Mouse (Mus musculus) lung, adult 2 months (tissue): ENCODE data around the gene Kcnd3. TPM values are rescaled to one million over a fixed set of nuclear protein-coding genes. Genes with fewer than 3 reads are reported as not detected.

ENCODE experiments used
- DNase-seq: peaks from one replicate; pipeline ENCODE4 v3.0.0; 2022
- H3K4me1 ChIP-seq: fragments of 200-500 bp; 2 replicates; pipeline ENCODE4 v1.6.1; 2011; ENCODE audit warnings: low read length; ENCODE audit not compliant: control insufficient read depth, insufficient read depth
- H3K4me3 ChIP-seq: fragments of 200-500 bp; replicated peaks from 2 replicates; pipeline ENCODE3; 2011; ENCODE audit warnings: low read depth, mild to moderate bottlenecking, control low read depth, low read length; ENCODE audit errors: extremely low read depth
- CTCF ChIP-seq: fragments of 200-500 bp; IDR thresholded peaks from 2 replicates; pipeline ENCODE4 v1.5.1; 2011; ENCODE audit warnings: mild to moderate bottlenecking, low read length, control low read depth; ENCODE audit not compliant: insufficient read depth
- POLR2A ChIP-seq: fragments of 200-500 bp; IDR thresholded peaks from 2 replicates; pipeline ENCODE4 v1.6.1; 2011; ENCODE audit warnings: low read depth, mild to moderate bottlenecking, control low read depth, low read length, borderline replicate concordance; ENCODE audit errors: extremely low read depth
- WGBS: fragments of 180-500 bp; shearing (Covaris S2); methylation state at CpG from one replicate; pipeline ENCODE4 v1.1.7; 2018; 5-methylcytosine and 5-hydroxymethylcytosine counted together
- polyA plus RNA-seq: library from polyadenylated mRNA; depleted of rRNA; stranded (reverse); fragments of >200 nt; gene quantifications from 2 replicates; pipeline ENCODE4 v1.2.3, GENCODE M21; 2012

Gene Kcnd3
- polyA plus RNA-seq, 1 experiment: 1.7 TPM

DNA sequence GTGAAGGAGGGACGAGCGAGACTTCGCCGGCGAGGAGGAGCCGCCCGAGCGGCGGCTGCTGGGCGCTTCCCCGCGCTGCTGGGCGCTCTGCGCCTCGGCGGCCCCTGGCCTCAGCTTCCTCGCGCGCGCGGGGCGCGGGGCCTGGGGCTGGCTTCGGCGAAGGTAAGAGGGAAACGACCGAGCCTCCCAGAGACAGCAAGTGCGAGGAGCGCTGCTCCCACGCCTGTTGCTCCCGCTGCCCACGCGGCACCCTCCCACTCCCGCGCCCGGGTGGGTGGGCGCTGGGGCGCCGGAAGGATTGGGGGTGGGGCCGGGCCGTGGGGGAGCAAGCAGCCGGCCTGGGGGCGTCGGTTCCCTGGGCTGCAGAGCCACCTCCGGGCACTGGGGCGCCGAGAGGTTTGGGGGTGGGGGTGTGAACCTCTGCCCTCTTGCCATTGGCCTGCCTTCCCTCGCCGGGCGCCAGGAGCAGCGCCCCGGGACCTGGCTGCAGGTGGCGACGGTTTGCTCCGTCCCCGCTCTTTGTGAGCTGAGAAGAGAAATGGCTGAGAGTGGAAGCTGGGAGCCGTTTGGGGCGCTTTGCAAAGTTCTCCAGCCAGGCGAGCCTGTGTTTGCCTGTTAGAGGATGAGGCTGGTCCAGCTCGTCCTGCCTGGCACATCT is 555 bp downstream of the Kcnd3 start:
- Histone ChIP-seq H3K4me1 (peaks cover 14% of the 10 kb centered on the region), H3K4me3 (peak overlapping the region; percentile 28)
- 1% methylated on average over 56 of the region's 60 CpGs for WGBS
- TF ChIP-seq CTCF: no peak
- TF ChIP-seq POLR2A: no peak
- no peak for DNase-seq

DNA sequence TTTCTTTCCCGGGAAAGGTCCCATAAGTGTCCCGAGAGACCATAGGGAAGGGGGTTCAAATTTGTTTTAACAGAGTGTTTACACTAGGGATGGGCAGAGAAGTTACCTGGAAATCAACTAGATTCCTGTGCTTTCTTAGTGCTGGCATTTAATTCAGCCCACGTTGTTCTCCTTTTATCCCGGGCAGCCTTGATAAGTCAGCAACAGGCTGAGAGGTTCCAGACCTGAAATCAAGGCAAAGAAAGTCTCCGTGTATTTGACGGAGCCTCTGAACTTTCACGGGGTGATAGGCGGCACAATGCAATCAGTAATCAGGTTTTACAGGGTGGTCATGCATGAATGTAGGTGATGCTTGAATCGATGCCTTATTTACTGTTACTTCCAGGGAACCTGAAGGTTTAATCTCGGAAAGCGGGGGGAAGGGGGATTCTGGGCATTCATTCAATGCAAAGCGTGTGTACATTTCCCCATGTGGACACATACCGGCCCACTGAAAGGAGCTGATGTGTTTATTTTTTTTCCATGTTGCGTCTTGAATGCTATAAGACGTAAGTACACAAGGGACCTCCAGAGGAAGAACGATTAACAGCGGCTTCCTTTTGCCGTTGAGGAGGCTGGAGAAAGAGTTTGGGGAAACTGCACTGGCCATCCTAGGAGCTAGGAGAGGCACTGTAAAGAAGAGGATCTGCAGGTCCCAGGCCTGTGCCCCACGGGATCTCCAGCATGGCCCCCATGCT is 1.3 kb downstream of the Kcnd3 start:
- 4% methylated on average over 19 of the region's 19 CpGs for WGBS
- no peak for TF ChIP-seq POLR2A
- no peak for TF ChIP-seq CTCF
- DNase-seq: no peak

DNA sequence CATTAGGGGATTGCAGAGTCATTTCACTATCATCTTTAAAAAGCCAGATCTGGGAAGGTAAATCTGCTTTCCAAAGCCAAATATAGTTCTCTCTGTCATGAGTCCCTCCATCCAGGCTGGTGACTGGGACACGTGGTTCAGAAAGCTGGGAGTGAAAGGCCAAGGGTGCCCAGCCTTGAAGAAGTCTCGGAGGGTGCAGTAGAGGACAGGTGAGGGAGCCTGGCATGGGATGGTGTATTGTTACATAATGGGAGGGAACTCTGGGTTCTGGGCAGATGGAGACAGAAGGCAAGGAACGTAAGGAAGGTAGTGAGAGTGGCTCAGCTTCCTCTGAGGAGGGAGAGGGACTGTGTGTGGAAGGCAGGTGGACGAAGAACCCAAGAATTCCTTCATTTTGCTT is 5.5 kb downstream of the Kcnd3 start:
- WGBS: 73% methylated on average over 4 of the region's 4 CpGs
- Histone ChIP-seq H3K4me1 (peaks cover 4% of the 10 kb centered on the region), H3K4me3 (no peak overlapping the region)
- TF ChIP-seq CTCF (no peak), POLR2A (no peak)
- DNase-seq: no peak

More for the DNA sequence above, 1.3 kb downstream of the Kcnd3 start:
- no peak overlapping the region for H3K4me3 ChIP-seq
- peaks cover 14% of the 10 kb centered on the region for H3K4me1 ChIP-seq

DNA sequence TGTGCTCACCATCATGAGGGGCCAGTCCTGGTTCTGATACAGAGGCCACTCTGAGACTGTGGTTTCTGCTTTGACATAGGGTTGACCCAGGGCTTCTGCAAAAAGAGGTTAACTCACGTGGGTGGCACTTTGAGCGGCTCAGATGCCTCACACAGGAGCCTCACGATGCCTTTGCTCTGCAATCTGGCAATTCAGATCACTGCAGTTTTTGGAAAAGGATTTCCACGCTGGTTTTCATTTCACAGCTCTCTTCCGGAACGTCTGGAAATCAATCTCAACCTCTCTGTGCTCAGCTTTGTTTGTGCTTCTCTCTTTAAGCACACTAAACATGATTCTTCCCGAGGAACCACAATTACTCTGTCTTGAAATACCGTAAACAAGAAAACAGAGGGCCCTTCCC is 14.4 kb downstream of the Kcnd3 start:
- DNase-seq: no peak
- no peak overlapping the region for H3K4me3 ChIP-seq
- TF ChIP-seq CTCF: no peak
- no peak for TF ChIP-seq POLR2A
- no peaks in the 10 kb centered on the region for H3K4me1 ChIP-seq
- WGBS: 63% methylated on average over 8 of the region's 8 CpGs

DNA sequence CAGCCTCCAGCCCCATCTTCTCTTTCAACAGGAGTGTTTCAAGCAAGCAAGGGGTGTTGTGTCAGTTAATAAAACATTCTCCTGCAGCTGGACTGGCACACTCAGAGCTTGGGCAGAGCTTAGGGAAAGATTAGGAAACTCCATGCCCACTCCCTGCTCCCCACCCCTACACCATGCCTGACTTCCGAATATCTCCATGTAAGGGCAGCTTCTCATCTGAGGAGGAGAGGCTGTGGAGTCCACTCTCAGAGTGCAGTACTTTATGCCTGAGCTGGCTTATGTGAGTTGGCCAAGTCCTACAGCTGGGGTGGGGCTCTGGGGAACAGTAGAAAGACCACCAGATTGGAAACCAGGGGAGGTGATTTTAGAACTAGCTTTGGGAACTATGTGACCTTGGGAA is 20.4 kb downstream of the Kcnd3 start:
- 84% methylated on average over 1 of the region's 1 CpGs for WGBS
- TF ChIP-seq CTCF (no peak), POLR2A (no peak)
- no peak for DNase-seq
- Histone ChIP-seq H3K4me1 (no peaks in the 10 kb centered on the region), H3K4me3 (no peak overlapping the region)

DNA sequence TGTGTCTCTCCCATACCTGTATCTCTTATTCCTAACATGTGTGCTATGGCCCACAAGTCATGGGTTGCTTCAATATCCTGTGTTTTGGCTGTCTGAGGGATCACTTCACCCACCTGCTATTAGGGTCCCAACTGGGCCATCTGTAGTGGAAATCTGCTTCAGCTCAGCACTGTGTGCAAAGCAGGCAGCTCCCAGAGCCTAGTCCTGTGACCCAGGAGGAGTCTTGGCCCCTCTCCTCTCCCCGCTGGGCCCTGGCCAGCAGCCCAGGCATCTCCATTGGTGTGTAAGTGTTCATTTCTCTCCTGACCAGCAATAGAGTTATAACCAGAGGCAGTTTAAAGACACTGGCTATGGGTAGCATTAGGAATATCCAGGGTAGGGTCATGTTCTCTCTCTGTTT is 24.3 kb downstream of the Kcnd3 start:
- Histone ChIP-seq H3K4me3 (no peak overlapping the region), H3K4me1 (no peaks in the 10 kb centered on the region)
- DNase-seq: no peak
- WGBS: 68% methylated on average over 1 of the region's 1 CpGs
- TF ChIP-seq POLR2A: no peak
- no peak for TF ChIP-seq CTCF

DNA sequence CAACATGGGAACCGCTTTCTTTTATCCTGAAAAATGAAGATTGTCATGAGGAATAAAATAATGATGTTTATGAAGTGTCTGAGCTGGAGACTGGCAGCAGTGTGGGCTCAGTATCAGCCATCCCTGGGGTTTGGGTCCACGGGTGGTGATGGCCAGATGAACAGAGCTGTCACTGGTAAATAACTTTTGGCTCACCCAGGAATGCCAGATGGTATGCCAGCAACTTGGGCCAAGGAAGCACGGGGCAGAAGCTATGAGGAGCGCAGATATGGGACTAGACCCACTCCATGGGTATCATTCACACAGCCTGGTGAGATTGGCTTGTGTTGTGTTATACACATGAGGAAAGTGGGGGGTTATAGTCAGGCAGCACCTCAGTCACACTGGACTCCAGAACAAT is 26.7 kb downstream of the Kcnd3 start:
- 76% methylated on average over 4 of the region's 4 CpGs for WGBS
- no peak for DNase-seq
- no peak for TF ChIP-seq CTCF
- no peak for TF ChIP-seq POLR2A
- Histone ChIP-seq H3K4me1 (no peaks in the 10 kb centered on the region), H3K4me3 (no peak overlapping the region)

DNA sequence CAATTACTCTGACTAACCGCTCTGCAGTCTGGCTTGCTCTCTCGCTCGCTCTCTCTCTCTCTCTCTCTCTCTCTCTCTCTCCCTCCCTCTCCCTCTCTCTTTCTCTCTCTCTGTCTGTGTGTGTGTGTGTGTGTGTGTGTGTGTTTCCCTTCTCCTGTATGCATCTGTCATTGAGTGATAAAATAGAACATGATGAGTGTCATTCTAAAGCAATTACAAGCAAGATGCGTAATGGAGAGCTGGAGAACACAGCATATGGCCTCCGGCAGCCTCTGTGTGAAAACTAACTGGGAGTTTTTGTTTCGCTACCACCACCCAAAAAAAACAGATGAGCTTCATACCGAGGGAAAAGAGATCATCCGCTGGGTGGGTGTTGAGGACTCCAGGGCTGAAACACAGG is 29.3 kb downstream of the Kcnd3 start:
- no peak overlapping the region for H3K4me3 ChIP-seq
- DNase-seq: no peak
- H3K4me1 ChIP-seq: no peaks in the 10 kb centered on the region
- WGBS: 79% methylated on average over 8 of the region's 8 CpGs
- TF ChIP-seq CTCF (no peak), POLR2A (no peak)

DNA sequence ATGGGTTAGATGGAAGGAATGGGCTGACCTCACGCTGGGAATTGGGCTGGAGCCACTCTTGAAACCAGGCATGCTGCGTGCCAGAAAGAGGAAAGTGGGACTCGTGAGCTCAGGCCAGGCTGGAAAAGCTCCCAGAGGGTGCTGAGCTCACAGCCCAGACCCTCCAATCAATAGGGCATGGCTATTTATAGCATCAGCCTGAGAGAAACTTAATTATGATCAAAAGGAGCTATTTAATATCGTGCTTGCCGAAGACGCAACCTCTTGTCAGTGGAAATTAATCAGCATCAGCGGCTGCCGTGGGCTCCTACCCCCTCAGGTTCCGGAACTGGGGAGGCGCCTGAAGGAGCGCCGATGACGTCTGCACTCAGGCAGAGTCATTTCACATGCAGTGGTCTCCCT is 31.5 kb downstream of the Kcnd3 start:
- 66% methylated on average over 13 of the region's 13 CpGs for WGBS
- no peak for TF ChIP-seq POLR2A

DNA sequence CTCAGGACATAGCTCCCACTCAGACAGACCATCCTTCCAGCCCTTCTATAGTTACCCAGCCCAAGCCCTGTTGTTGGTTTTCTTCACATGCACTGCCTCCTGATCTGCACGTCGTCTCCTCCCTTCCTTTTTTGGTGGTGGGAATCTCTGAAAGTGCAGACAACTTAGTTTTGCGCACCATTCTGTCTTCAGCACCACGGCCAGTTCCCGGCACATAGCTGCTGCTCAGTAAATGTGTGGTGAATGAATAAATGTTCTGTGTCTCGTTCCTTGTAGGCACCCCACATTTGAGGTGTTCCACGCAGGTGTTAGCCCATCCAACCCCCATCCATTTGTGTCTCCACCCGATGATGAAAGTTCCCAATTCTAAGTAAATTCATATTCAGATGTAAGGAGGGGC is 35.0 kb downstream of the Kcnd3 start:
- H3K4me1 ChIP-seq: no peaks in the 10 kb centered on the region
- WGBS: 38% methylated on average over 8 of the region's 8 CpGs
- no peak overlapping the region for H3K4me3 ChIP-seq
- no peak for DNase-seq
- no peak for TF ChIP-seq CTCF
- TF ChIP-seq POLR2A: no peak

More for the DNA sequence above, 31.5 kb downstream of the Kcnd3 start:
- no peaks in the 10 kb centered on the region for H3K4me1 ChIP-seq
- H3K4me3 ChIP-seq: no peak overlapping the region
- DNase-seq: no peak
